Mouse (Mus musculus) layer of hippocampus, adult 11-12 months (tissue): ENCODE measurements around the gene Slc12a5.
A peak's percentile ranks its signal among the peaks of the same experiment; 100 is the strongest.

Experiments
- DNase-seq: peaks from one replicate; pipeline ENCODE4 v3.0.0; 2022; ENCODE audit warnings: low spot score

The Slc12a5 gene

GRCm38 (mm10) chr2:165033306-165033705, 72.7 kb downstream of the Slc12a5 start:
- DNase-seq: no peak

- peak; percentile 97 for DNase-seq
Measured at GRCm38 (mm10) chr2:165034131-165035057, 73.8 kb downstream of the Slc12a5 start, which contains the start of gene Ncoa5. TSS of gene Ncoa5 (minus strand) at chr2:165034867.

GRCm38 (mm10) chr2:165035058-165035431, 74.4 kb downstream of the Slc12a5 start:
- DNase-seq: no peak

- DNase-seq: no peak
Measured at GRCm38 (mm10) chr2:165037415-165037814, 76.8 kb downstream of the Slc12a5 start.

DNA sequence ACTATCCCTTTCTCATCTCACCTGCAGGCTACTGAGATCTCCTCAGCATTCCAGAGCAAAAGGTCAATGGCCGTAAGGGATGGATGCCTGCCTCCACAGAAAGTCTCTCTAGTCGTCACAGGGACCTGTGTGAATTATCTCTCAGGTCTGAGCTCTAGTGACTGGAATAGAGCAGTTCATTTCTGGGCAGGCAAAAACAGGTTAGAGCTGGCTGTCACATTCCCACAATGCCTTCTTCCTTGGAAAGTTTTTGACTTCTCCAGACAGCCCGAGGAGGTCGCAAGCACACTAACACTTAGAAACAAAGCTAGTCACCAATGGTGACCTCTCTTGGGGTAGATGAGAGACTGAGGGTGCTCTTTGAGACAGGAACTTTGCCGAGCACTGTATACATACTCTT, 81.5 kb downstream of the Slc12a5 start:
- no peak for DNase-seq

DNA sequence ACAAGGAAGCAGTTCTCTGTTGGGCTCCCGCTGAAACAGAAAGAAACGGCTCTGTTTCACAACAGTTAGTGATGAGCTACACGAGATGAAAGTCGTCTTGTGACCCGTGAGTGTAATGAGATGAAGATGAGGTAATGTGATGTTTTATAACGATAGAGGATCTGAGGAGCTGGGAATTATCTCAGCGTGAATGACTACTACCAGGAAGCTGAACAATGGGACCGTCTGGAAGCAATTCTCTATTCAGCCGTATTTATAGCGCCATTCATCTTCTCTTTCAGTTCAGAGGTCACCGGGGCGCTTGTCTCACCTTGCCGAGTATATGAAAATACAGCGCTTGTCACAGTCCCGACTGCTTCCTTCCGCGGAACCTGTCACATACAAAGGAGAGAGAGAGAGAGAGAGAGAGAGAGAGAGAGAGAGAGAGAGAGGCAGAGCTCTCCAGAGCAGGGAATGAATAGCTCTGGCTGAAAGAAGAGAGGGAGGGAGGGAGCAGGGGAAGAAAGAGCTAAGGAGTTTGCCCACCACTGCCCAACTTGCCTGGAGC, 82.6 kb downstream of the Slc12a5 start:
- DNase-seq: no peak

GRCm38 (mm10) chr2:165043729-165044128, 83.1 kb downstream of the Slc12a5 start:
- no peak for DNase-seq

DNA sequence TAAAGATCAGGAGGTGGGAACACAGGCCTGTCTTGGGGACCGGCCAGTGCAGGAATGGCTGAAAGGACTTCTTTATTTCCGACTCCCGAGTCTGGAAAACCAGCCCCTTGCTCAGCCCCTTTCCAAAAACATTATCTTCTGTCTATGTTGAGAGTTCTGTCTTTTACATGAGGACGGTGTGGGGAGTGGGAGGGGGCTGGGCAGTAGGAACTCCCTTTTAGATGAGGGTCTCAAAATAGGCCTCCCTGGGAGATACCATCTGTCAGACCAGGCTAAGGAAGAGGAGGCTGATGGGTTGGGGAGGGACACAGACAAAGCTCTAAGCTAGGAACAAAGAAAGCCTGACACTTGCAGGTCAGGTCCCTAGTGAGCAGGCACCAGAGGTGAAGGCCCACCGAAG, 88.4 kb downstream of the Slc12a5 start:
- no peak for DNase-seq
